Mouse (Mus musculus) liver, adult 2 months (tissue): Measurements from ENCODE around the gene Trabd2b. TPM values are rescaled to one million over a fixed set of nuclear protein-coding genes. Genes with fewer than 3 reads are reported as not detected.

Source experiments
- DNase-seq: peaks from one replicate; pipeline ENCODE4 v3.0.0-alpha.2; 2011; ENCODE audit warnings: low read depth, low spot score; ENCODE audit errors: extremely low read depth
- H3K27ac ChIP-seq: fragments of 200-500 bp; replicated peaks from 2 replicates; pipeline ENCODE4 v1.5.1; 2012; ENCODE audit warnings: low read depth, mild to moderate bottlenecking, control low read depth, inconsistent platforms, low read length; ENCODE audit not compliant: insufficient read depth
- H3K27me3 ChIP-seq: fragments of 200-500 bp; 2 replicates; pipeline ENCODE4 v1.6.1; 2012; ENCODE audit warnings: mild to moderate bottlenecking, moderate library complexity, low read length, inconsistent platforms; ENCODE audit not compliant: control insufficient read depth, insufficient read depth
- H3K36me3 ChIP-seq: fragments of 200-500 bp; 2 replicates; pipeline ENCODE4 v1.6.1; 2012; ENCODE audit warnings: low read length, inconsistent platforms; ENCODE audit not compliant: control insufficient read depth, insufficient read depth
- H3K4me1 ChIP-seq: fragments of 200-500 bp; 2 replicates; pipeline ENCODE4 v1.6.1; 2011; ENCODE audit warnings: low read length; ENCODE audit not compliant: control insufficient read depth, insufficient read depth
- H3K4me3 ChIP-seq: fragments of 200-500 bp; 2 replicates; pipeline ENCODE4 v1.5.1; 2011; ENCODE audit warnings: low read depth, mild to moderate bottlenecking, control low read depth, low read length, moderate library complexity; ENCODE audit not compliant: insufficient read depth
- H3K79me2 ChIP-seq: fragments of 200-500 bp; 2 replicates; pipeline ENCODE4 v1.6.1; 2012; ENCODE audit warnings: inconsistent platforms, mild to moderate bottlenecking, low read length, moderate library complexity; ENCODE audit not compliant: control insufficient read depth, insufficient read depth
- H3K9ac ChIP-seq: fragments of 200-500 bp; 2 replicates; pipeline ENCODE4 v1.6.1; 2012; ENCODE audit warnings: low read depth, mild to moderate bottlenecking, control low read depth, inconsistent platforms, low read length
- CTCF ChIP-seq: fragments of 200-500 bp; IDR thresholded peaks from 2 replicates; pipeline ENCODE4 v1.5.1; 2011; ENCODE audit warnings: low read depth, low read length, control low read depth
- POLR2A ChIP-seq: fragments of 200-500 bp; IDR thresholded peaks from 2 replicates; pipeline ENCODE4 v1.6.1; 2011; ENCODE audit warnings: low read length, control low read depth; ENCODE audit not compliant: insufficient read depth; ENCODE audit errors: extremely low read depth
- whole genome bisulfite sequencing: fragments of 180-500 bp; shearing (Covaris S2); methylation state at CpG from one replicate; pipeline ENCODE4 v1.1.7; 2018; 5-methylcytosine and 5-hydroxymethylcytosine counted together
- polyA plus RNA-seq: library from polyadenylated mRNA; depleted of rRNA; stranded (reverse); fragments of >200 nt; gene quantifications from 2 replicates; pipeline ENCODE4 v1.2.3, GENCODE M21; 2012
- total RNA-seq: library from RNA; depleted of rRNA; stranded (reverse); fragments of >200 nt; gene quantifications from 2 replicates; pipeline ENCODE4 v1.2.3, GENCODE M21; 2014

The Trabd2b gene
- total and polyA plus RNA-seq, 2 experiments: 0.09 to 0.10 TPM

DNA sequence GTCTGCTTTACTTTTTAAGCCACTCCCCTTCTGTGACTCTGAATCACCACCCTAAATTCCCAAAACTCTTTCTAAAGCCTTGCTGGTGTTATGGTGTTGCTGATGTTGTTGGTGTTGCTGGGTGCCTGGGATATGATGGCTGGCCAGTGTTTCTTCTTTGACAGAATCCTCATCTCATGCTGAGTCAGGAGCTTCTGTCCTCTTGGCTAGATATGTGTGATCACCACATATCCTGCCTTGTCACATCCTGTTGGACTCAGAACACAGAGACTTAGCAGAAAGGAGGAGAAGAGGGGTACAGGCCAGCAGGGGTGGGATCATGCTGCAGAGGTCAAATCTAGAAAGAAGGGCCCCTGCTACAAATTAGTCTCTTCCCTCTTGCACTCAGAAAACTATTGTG lies 40.9 kb upstream of the Trabd2b start:
- no peaks in the 10 kb centered on the region for H3K4me1 ChIP-seq

DNA sequence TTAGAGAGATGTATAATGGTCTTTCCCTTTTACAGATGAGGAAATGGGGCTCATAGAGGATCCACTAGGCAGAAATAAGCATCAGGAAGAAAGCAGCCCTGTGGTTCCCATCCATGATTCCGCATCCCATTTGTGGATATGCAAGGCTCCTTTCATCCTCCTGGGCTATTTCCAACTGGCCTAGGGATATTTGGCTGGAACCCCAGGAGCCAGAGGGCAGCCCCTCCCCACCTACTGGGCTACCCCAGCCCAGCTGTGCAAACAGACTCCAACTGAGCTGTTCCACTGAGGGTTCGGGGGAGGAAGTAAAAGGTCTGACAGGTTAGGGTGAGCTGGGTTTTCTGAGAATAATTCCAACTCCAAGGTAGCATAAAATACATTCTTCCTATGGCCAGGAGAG lies 39.5 kb upstream of the Trabd2b start:
- no peak for DNase-seq
- TF ChIP-seq POLR2A (no peak), CTCF (no peak)
- no peaks in the 10 kb centered on the region for H3K27me3 ChIP-seq
- no peak overlapping the region for H3K27ac ChIP-seq
- H3K4me3 ChIP-seq: no peak overlapping the region
- no peaks in the 10 kb centered on the region for H3K4me1 ChIP-seq
- no peak overlapping the region for H3K9ac ChIP-seq
- H3K36me3 ChIP-seq: no peaks in the 10 kb centered on the region
- H3K79me2 ChIP-seq: no peaks in the 10 kb centered on the region
- WGBS: 44% methylated on average over 2 of the region's 2 CpGs

More for the DNA sequence above, 40.9 kb upstream of the Trabd2b start:
- H3K27me3 ChIP-seq: no peaks in the 10 kb centered on the region
- no peaks in the 10 kb centered on the region for H3K79me2 ChIP-seq
- H3K9ac ChIP-seq: no peak overlapping the region
- no peak for DNase-seq
- H3K36me3 ChIP-seq: no peaks in the 10 kb centered on the region
- H3K27ac ChIP-seq: no peak overlapping the region
- no peak for TF ChIP-seq CTCF
- no peak for TF ChIP-seq POLR2A
- no peak overlapping the region for H3K4me3 ChIP-seq

DNA sequence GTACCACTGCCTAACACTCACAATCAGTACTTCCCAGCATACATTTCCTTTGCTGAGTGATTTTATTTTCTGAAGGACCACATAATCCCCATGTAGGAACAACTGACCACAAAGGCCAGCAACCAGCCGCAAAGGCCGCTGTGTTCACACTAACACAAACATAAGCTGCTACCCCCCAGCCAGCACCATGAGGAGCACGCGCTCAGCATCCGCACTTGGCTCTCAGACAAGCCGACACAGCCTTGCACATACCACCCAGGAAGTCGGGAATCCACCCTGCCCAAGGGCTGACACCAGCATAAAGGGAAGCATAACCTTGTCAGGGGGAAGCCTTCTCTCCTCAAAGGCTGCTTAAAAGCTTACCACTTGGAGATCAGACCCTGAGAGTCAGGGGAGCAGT lies 38.7 kb upstream of the Trabd2b start:
- WGBS: 42% methylated on average over 7 of the region's 7 CpGs
- no peak for DNase-seq
- Histone ChIP-seq H3K4me3 (no peak overlapping the region), H3K36me3 (no peaks in the 10 kb centered on the region), H3K27me3 (no peaks in the 10 kb centered on the region), H3K9ac (no peak overlapping the region), H3K27ac (no peak overlapping the region), H3K4me1 (no peaks in the 10 kb centered on the region), H3K79me2 (no peaks in the 10 kb centered on the region)
- no peak for TF ChIP-seq POLR2A

DNA sequence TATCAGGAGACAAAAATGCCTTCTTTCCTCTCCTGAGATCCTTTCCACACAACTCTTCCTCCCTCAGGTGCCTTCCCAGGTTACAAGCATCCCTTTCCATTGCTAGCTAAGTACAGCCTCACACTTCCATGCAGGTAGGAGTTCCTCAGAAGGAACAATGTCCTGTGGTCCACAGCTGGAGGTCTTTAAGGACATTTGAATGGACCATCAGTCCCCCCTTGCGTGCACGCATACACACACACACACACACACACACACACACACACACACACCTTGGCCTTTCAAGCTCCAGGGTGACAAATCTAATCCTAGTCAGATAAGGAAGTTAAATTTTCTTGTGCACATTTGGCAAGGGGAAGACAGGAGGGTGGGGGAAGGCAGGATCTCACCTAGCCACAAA lies 36.9 kb upstream of the Trabd2b start:
- DNase-seq: no peak
- no peaks in the 10 kb centered on the region for H3K4me1 ChIP-seq
- 57% methylated on average over 2 of the region's 2 CpGs for WGBS

DNA sequence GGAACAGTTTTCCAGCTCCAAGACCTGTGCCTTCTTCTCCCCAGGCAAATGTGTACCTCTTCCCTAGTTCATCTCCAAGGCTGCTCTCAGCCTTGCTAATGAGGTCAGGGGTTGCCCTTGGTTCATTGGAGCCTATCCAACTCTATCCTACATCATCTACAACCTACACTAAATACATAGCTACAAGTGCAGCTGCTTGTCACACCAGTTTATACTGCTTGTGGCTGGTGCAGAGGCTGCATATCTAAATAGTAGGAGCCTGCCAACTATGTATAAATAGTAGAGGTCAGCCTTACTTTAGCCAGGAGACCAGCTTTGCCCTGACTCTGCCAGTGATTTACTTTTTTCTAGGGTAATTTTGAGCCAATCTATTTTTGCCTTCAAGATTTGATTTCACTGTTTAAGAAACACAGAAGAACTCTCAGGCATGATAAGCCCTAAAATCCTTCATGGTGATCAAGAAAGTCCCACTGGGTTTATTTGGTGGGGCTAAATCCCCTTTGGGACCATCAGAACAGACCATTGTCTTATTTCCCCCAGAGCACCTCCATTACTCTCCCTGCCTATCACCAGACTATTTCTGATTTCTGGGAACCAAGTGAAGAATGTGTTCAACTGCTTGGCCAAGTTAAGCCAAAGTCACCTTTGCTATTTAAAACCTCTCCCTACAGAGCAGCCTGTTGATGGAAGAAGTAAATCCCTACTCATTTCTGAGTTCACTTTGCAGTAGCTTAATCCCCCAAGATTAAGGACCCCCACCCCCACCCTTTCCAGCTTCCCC lies 35.4 kb upstream of the Trabd2b start:
- DNase-seq: no peak
- H3K9ac ChIP-seq: no peak overlapping the region
- no peaks in the 10 kb centered on the region for H3K27me3 ChIP-seq
- H3K4me1 ChIP-seq: no peaks in the 10 kb centered on the region
- no peak overlapping the region for H3K27ac ChIP-seq
- H3K4me3 ChIP-seq: no peak overlapping the region
- TF ChIP-seq CTCF (no peak), POLR2A (no peak)
- H3K79me2 ChIP-seq: no peaks in the 10 kb centered on the region
- H3K36me3 ChIP-seq: no peaks in the 10 kb centered on the region

More for the DNA sequence above, 36.9 kb upstream of the Trabd2b start:
- H3K27me3 ChIP-seq: no peaks in the 10 kb centered on the region
- H3K27ac ChIP-seq: no peak overlapping the region
- H3K4me3 ChIP-seq: no peak overlapping the region
- no peaks in the 10 kb centered on the region for H3K79me2 ChIP-seq
- no peaks in the 10 kb centered on the region for H3K36me3 ChIP-seq
- H3K9ac ChIP-seq: no peak overlapping the region
- TF ChIP-seq CTCF (no peak), POLR2A (no peak)

DNA sequence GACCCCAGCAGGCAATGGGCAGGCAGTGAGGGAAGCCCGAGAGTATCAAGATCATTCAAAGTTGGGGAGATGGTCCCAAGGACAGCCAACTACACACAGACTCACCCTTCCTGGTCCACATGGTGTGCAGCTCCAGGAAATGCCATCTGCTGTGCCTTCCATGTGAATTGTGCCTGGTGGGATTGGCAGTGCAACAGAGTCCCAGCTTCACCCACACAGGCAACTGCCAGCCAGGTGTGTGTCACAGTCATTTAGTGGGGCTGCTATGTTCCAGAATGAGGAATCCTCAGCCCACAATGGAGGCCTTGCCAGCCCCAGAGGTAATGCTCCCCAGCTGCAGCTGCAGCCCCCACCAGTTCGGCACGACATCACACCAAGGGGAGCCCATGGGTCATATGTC lies 33.8 kb upstream of the Trabd2b start:
- 86% methylated on average over 3 of the region's 3 CpGs for WGBS

More for the DNA sequence above, 33.8 kb upstream of the Trabd2b start:
- H3K79me2 ChIP-seq: no peaks in the 10 kb centered on the region
- no peak overlapping the region for H3K4me3 ChIP-seq
- no peaks in the 10 kb centered on the region for H3K4me1 ChIP-seq
- H3K9ac ChIP-seq: no peak overlapping the region
- H3K27me3 ChIP-seq: no peaks in the 10 kb centered on the region
- H3K36me3 ChIP-seq: no peaks in the 10 kb centered on the region
- no peak overlapping the region for H3K27ac ChIP-seq
- DNase-seq: no peak
- no peak for TF ChIP-seq POLR2A
- no peak for TF ChIP-seq CTCF
